Mouse (Mus musculus): ENCODE results near the gene Emp1.

DNA sequence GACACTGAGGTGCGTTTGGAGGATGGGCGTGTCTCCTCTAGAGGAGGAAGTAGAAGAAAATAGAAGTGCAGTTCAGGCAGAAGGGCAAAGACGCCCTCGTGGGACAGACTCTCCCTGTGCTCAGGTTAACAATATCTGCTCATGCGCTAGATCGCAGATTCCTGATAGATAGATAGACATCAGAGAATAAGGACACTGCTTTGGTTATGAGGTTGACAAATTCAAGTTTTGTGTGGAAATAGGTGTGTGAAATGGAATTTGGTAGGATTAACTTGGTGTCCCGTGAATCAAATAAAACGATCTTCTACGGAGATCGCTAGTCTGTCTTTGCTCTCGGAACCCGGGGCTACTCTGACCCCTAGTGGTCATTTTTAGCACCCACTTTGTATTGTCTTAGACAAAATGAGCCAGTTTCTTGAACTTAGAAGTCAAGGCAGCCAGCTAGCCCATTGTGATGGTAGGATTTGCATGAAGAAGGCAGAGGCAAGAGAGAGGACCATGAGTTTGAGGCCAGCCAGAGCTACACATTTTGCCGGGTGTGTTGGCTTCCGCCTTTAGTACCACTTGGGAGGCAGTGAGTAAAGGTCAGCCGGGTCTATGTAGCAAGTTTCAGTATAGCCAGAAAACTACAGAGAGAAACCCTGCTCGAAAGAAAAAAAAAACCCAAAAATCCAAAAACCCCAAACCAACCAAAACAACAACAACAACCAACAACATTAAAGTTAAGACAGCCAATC is 15.4 kb downstream of the Emp1 start:
- TF ChIP-seq CTCF (IDR thresholded peaks at IDR 0.05; ENCODE audit: extremely low read depth, insufficient read depth, insufficient read length, insufficient replicate concordance): peak; percentile 53; the same call in 1 of the 2 replicates
- TF ChIP-seq POLR2A (IDR thresholded peaks at IDR 0.05; ENCODE audit: low read depth, low read length): no peak
